Mouse (Mus musculus) liver, embryonic 13.5 days (tissue): ENCODE results near the gene Ppp4r3a. TPM values are rescaled to one million over a fixed set of nuclear protein-coding genes. Genes with fewer than 3 reads are reported as not detected.
A peak's percentile ranks its signal among the peaks of the same experiment; 100 is the strongest.

Experiments used
- ATAC-seq: fragments of 200-750 bp; cut with Nextera tagmentation; 2 replicates; pipeline ENCODE4 v1.8.0; 2017; ENCODE audit warnings: low read depth, mild to moderate bottlenecking, moderate number of reproducible peaks, moderate library complexity
- DNase-seq: peaks from one replicate; pipeline ENCODE4 v3.0.0; 2022
- H3K27ac ChIP-seq: fragments of 300-500 bp; sonication (generic); 2 replicates; pipeline ENCODE4 v1.5.1; 2015; ENCODE audit warnings: moderate library complexity, mild to moderate bottlenecking, inconsistent platforms
- H3K27me3 ChIP-seq: fragments of 300-500 bp; sonication (generic); 2 replicates; pipeline ENCODE4 v1.6.1; 2015; ENCODE audit warnings: mild to moderate bottlenecking, inconsistent platforms
- H3K36me3 ChIP-seq: fragments of 300-500 bp; sonication (generic); 2 replicates; pipeline ENCODE4 v1.6.1; 2015; ENCODE audit warnings: mild to moderate bottlenecking, inconsistent platforms
- H3K4me1 ChIP-seq: fragments of 300-500 bp; sonication (generic); replicated peaks from 2 replicates; pipeline ENCODE4 v1.6.1; 2015; ENCODE audit warnings: inconsistent platforms
- H3K4me2 ChIP-seq: fragments of 300-500 bp; sonication (generic); 2 replicates; pipeline ENCODE4 v1.6.1; 2015; ENCODE audit warnings: inconsistent platforms, mild to moderate bottlenecking, moderate library complexity
- H3K4me3 ChIP-seq: fragments of 300-500 bp; sonication (generic); replicated peaks from 2 replicates; pipeline ENCODE4 v1.5.1; 2015; ENCODE audit warnings: mild to moderate bottlenecking, inconsistent platforms
- H3K9ac ChIP-seq: fragments of 300-500 bp; sonication (generic); 2 replicates; pipeline ENCODE4 v1.6.1; 2015; ENCODE audit warnings: mild to moderate bottlenecking, inconsistent platforms
- H3K9me3 ChIP-seq: fragments of 300-500 bp; sonication (generic); replicated peaks from 2 replicates; pipeline ENCODE4 v1.6.1; 2016; ENCODE audit warnings: inconsistent platforms
- WGBS: fragments of 180-500 bp; shearing (Covaris S2); methylation state at CpG from one replicate; pipeline ENCODE4 v1.1.7; 2015; ENCODE audit not compliant: insufficient replicate concordance; 5-methylcytosine and 5-hydroxymethylcytosine counted together
- polyA plus RNA-seq: library from polyadenylated mRNA; unstranded; fragments of >200 nt; fragmentation: Nextera tagmentation; extraction: Ambion mirVana; gene quantifications from 2 replicates; pipeline ENCODE4 v1.2.1, GENCODE M21; 2015

The Ppp4r3a gene
- polyA plus RNA-seq, 1 experiment from 2014 or later: 19.1 TPM

- H3K36me3 ChIP-seq: peaks cover 19% of the 10 kb centered on the region
- peak overlapping the region; percentile 100 for H3K9ac ChIP-seq
- H3K9me3 ChIP-seq: no peaks in the 10 kb centered on the region
- peaks cover 32% of the 10 kb centered on the region for H3K4me1 ChIP-seq
- peak overlapping the region; percentile 100 for H3K4me3 ChIP-seq
- 21% methylated on average over 4 of the region's 4 CpGs for WGBS
- DNase-seq: no peak
- H3K4me2 ChIP-seq: peak overlapping the region; percentile 91
- no peak for ATAC-seq
- H3K27me3 ChIP-seq: no peaks in the 10 kb centered on the region
- peak overlapping the region; percentile 92 for H3K27ac ChIP-seq
Measured at GRCm38 (mm10) chr12:101084237-101084636, 735 bp upstream of the Ppp4r3a start.

GRCm38 (mm10) chr12:101083839-101084195 is 315 bp upstream of the Ppp4r3a start:
- no peaks in the 10 kb centered on the region for H3K9me3 ChIP-seq
- peak overlapping the region; percentile 100 for H3K9ac ChIP-seq
- peak overlapping the region; percentile 91 for H3K4me2 ChIP-seq
- DNase-seq (no peak), ATAC-seq (peak; percentile 49)
- H3K27me3 ChIP-seq: no peaks in the 10 kb centered on the region
- H3K27ac ChIP-seq: peak overlapping the region; percentile 92
- peaks cover 23% of the 10 kb centered on the region for H3K36me3 ChIP-seq
- under 1% methylated on average over 23 of the region's 23 CpGs for WGBS
- peak overlapping the region; percentile 100 for H3K4me3 ChIP-seq
- peaks cover 36% of the 10 kb centered on the region for H3K4me1 ChIP-seq

- peak; percentile 8 for ATAC-seq
- H3K4me2 ChIP-seq: peak overlapping the region; percentile 91
- under 1% methylated on average over 67 of the region's 69 CpGs for WGBS
- peak overlapping the region; percentile 100 for H3K4me3 ChIP-seq
- peak overlapping the region; percentile 100 for H3K9ac ChIP-seq
- H3K27me3 ChIP-seq: no peaks in the 10 kb centered on the region
- H3K27ac ChIP-seq: peak overlapping the region; percentile 92
- H3K9me3 ChIP-seq: no peaks in the 10 kb centered on the region
- H3K36me3 ChIP-seq: peaks cover 32% of the 10 kb centered on the region
- DNase-seq: peak; percentile 25
- peaks cover 49% of the 10 kb centered on the region for H3K4me1 ChIP-seq
Measured at GRCm38 (mm10) chr12:101082296-101083075, 1.0 kb downstream of the Ppp4r3a start.

DNA sequence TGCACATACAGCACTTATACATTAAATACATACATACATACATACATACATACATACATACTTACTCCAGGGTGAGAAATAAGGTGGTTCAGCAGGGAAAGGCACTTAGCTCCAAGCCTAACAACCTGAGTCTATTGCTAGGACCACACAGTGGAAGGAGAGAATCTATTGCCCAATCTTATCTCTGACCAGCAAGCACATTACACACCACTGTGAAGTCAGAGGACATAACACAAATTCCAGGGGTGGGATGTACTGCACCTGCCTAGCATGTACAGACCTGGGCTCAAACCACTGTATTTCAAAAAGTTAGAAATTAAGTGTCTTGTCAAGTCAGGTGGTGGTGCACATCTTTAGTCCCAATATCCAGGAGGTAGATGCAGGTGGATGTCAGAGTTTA is 5.5 kb downstream of the Ppp4r3a start:
- H3K27me3 ChIP-seq: no peaks in the 10 kb centered on the region
- DNase-seq (no peak), ATAC-seq (peak; percentile 52)
- H3K4me2 ChIP-seq: no peak overlapping the region; the same call in 1 of the 2 replicates
- H3K4me3 ChIP-seq: no peak overlapping the region
- no peak overlapping the region for H3K27ac ChIP-seq
- no peaks in the 10 kb centered on the region for H3K9me3 ChIP-seq
- H3K9ac ChIP-seq: peak overlapping the region; percentile 20; the same call in 1 of the 2 replicates
- peaks cover 66% of the 10 kb centered on the region for H3K4me1 ChIP-seq
- H3K36me3 ChIP-seq: peaks cover 45% of the 10 kb centered on the region

DNA sequence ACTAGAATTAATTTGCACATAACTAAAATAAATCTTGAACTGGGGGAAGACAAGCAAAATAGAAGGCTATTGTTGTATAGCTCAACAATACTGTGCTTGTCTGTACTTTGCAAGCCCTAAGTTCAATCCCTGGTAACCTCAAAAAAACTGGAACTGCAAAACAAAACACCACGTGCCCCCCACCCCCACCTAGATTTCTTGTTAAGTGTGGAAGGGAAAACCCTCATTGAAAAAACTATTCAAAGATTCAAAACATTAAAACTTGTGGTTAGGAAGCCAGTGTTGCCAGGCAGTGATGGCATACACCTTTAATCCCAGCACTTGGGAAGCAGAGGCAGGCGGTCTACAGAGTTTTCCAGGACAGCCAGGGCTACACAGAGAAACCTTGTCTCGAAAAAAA is 8.1 kb downstream of the Ppp4r3a start:
- H3K4me3 ChIP-seq: no peak overlapping the region
- ATAC-seq: no peak
- peaks cover 41% of the 10 kb centered on the region for H3K36me3 ChIP-seq
- no peak overlapping the region for H3K9ac ChIP-seq
- no peak overlapping the region for H3K4me2 ChIP-seq
- WGBS: 71% methylated on average over 3 of the region's 3 CpGs
- no peak overlapping the region for H3K27ac ChIP-seq
- no peaks in the 10 kb centered on the region for H3K27me3 ChIP-seq
- DNase-seq: no peak
- H3K4me1 ChIP-seq: peaks cover 57% of the 10 kb centered on the region
- no peaks in the 10 kb centered on the region for H3K9me3 ChIP-seq

DNA sequence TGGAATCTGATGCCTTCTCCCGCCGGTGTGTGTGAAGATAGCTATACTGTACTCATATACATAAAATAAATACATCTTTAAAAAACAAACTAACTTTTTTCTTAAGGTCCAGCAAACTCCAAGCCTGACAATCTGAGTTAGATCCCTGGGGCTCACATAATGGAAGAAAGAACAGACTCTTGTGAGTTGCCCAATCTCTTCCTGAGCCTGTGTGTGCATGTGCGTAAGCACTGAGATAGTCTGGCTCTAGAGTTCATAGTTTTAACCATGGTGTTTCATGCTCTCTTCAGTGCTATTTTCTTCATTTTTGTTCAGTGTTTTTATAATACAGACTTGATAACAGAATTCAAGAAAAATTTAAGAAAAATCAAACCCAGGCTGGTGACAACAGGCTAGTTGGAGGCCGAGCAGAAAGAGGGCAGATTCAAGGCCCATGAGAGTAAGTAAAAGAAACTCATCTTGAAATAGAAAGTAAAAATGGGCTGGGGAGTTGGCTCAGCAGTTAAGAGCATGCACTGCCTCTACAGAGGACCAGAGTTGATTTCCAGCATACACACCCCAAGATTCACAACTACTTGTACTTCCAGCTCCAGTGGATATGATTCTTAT is 8.6 kb downstream of the Ppp4r3a start:
- DNase-seq (no peak), ATAC-seq (no peak)
- Histone ChIP-seq H3K9me3 (no peaks in the 10 kb centered on the region), H3K9ac (no peak overlapping the region), H3K27ac (no peak overlapping the region), H3K4me1 (peaks cover 54% of the 10 kb centered on the region), H3K4me3 (no peak overlapping the region), H3K4me2 (no peak overlapping the region), H3K36me3 (peaks cover 36% of the 10 kb centered on the region), H3K27me3 (no peaks in the 10 kb centered on the region)
- 82% methylated on average over 4 of the region's 4 CpGs for WGBS

DNA sequence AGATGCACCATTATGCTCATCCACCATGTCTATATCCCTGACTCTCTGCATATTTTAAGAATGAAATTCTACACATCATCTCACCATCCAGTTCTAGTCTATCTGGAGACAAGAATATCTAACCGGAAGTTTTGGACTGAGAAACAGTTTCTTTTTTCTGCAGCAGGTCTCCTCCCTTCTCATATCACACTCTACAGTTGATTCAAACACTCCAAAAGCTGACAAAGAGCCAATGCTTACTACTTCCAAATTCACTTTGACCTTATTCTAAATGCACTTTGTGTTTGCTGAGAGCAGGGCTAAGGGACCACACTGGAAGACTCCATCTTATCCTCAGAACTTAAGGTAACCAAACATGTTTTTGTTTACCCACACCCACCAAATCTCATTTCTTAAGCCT is 13.7 kb downstream of the Ppp4r3a start:
- no peak for ATAC-seq
- Histone ChIP-seq H3K9ac (no peak overlapping the region), H3K4me3 (no peak overlapping the region), H3K4me1 (peaks cover 16% of the 10 kb centered on the region), H3K9me3 (no peaks in the 10 kb centered on the region), H3K27ac (no peak overlapping the region), H3K36me3 (peaks cover 39% of the 10 kb centered on the region), H3K4me2 (no peak overlapping the region), H3K27me3 (no peaks in the 10 kb centered on the region)
- DNase-seq: no peak
- 86% methylated on average over 1 of the region's 1 CpGs for WGBS

DNA sequence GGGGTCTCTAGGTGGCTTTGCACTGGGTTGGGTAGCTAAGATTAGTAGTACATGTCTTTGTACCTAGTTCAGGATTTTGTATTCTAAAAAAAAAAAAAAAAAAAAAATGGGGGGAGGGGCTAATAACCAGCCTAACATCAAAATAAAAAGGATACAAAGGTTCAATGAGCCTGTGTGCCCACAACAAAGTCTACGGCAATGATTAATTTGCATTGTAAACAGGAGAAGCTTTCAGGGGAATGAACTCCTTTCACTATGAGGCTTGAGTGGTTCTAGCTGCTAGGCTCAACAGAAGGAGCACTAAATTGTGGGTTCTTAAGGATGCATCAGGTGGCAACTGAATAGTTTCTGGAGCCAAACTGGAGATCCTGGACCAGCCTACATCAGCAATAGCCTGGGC is 17.2 kb downstream of the Ppp4r3a start:
- H3K36me3 ChIP-seq: peaks cover 67% of the 10 kb centered on the region
- no peak overlapping the region for H3K4me2 ChIP-seq
- no peak overlapping the region for H3K27ac ChIP-seq
- no peak overlapping the region for H3K4me3 ChIP-seq
- WGBS: 86% methylated on average over 1 of the region's 1 CpGs
- DNase-seq: no peak
- peaks cover 7% of the 10 kb centered on the region; the same call in 1 of the 2 replicates for H3K4me1 ChIP-seq
- no peaks in the 10 kb centered on the region for H3K9me3 ChIP-seq
- H3K27me3 ChIP-seq: no peaks in the 10 kb centered on the region
- H3K9ac ChIP-seq: no peak overlapping the region
- ATAC-seq: no peak

GRCm38 (mm10) chr12:101039956-101040355 is 43.5 kb downstream of the Ppp4r3a start:
- H3K27ac ChIP-seq: no peak overlapping the region
- ATAC-seq: no peak
- no peaks in the 10 kb centered on the region for H3K27me3 ChIP-seq
- no peaks in the 10 kb centered on the region for H3K9me3 ChIP-seq
- no peak overlapping the region for H3K4me2 ChIP-seq
- H3K4me1 ChIP-seq: no peaks in the 10 kb centered on the region
- H3K9ac ChIP-seq: no peak overlapping the region
- H3K4me3 ChIP-seq: no peak overlapping the region
- DNase-seq: no peak
- H3K36me3 ChIP-seq: peaks cover 65% of the 10 kb centered on the region

GRCm38 (mm10) chr12:101028954-101029731 is 54.4 kb downstream of the Ppp4r3a start, which contains the start of gene Ccdc88c:
Gene Ccdc88c, minus strand, starts transcription at chr12:101029056.
- Histone ChIP-seq H3K4me1 (peaks cover 48% of the 10 kb centered on the region), H3K4me2 (peak within 1 kb of the TSS; percentile 99), H3K27me3 (no peaks in the 10 kb centered on the region), H3K27ac (peak within 1 kb of the TSS; percentile 94), H3K9me3 (no peaks in the 10 kb centered on the region), H3K36me3 (no peaks in the 10 kb centered on the region), H3K9ac (peak within 1 kb of the TSS; percentile 98), H3K4me3 (peak within 1 kb of the TSS; percentile 92)
- DNase-seq: peak; percentile 81
- ATAC-seq: peak; percentile 83
- 0% methylated on average over 33 of the region's 56 CpGs for WGBS

DNA sequence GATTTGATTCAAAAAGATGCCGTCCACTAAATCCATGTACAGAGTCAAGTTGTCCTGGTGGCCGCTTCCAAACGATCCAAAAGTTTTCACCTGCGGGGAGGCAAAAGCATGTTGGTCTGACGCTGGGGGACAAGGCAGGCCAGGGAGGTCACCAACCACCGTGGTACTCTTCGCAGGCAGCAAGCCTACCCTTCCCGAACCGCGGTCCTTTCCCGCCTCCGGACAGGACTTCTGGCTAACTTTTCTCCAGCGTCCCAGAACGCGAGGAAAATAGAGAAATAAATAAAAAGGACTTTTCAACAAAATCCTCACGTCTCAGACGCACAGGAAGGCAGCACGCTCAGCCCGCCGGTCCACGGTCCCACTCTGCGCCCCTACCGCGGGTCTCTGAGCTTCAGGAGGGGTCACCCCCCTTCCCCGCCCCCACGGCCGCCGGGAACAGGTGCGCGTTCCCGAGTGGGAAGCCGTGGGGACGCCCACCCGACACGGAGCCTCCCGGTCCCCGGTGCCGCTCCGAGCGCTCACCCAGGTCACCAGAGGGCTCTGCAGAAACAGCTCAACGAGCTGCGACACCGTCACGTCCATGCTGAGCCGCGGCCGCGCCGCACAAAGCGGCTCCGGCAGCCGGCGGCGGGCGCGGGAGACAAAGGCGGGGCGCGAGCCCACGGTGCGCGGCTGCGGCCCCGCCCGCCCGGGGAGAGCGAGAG is 55.1 kb downstream of the Ppp4r3a start:
- Histone ChIP-seq H3K27ac (peak overlapping the region; percentile 94), H3K9ac (peak overlapping the region; percentile 98), H3K9me3 (no peaks in the 10 kb centered on the region), H3K36me3 (0 out of 2 replicates have a peak, but pooled peaks cover 4% of the 10 kb centered on the region), H3K27me3 (no peaks in the 10 kb centered on the region), H3K4me3 (peak overlapping the region; percentile 92), H3K4me1 (peaks cover 56% of the 10 kb centered on the region), H3K4me2 (peak overlapping the region; percentile 99)
- DNase-seq (no peak), ATAC-seq (no peak)
- WGBS: under 1% methylated on average over 56 of the region's 67 CpGs
